Comparison of ENCODE assay signal across 22 mouse cellular contexts in genomic region chr6:126594365-126594764, GRCm38 (mm10). TPM values are rescaled to one million over a fixed set of nuclear protein-coding genes. Genes with fewer than 3 reads are reported as not detected.
DNase-seq lines count a peak whose midpoint lies in the region; ATAC-seq and TF ChIP-seq lines count a peak whose summit lies in the region.
"Had no signal": no experiment of that assay in that cellular context is flagged by ENCODE, and none has a peak within 500 bp of the region (broad histone marks: within the 10 kb centered on the region; RNA-seq: fewer than 3 reads in every experiment).

No protein-coding gene starts in this region.

- H3K27ac ChIP-seq in embryonic facial prominence, embryonic 14.5 days (replicated peaks; ENCODE audit: low read depth, low read length) = no peak overlapping the region
- H3K27ac ChIP-seq in embryonic facial prominence, embryonic 10.5 days (replicated peaks) = no peak overlapping the region
- H3K27ac ChIP-seq in hindbrain, postnatal 0 days = no peak overlapping the region
- no peak overlapping the region for H3K27ac ChIP-seq in hindbrain, embryonic 10.5 days
- H3K27ac ChIP-seq: embryonic facial prominence, embryonic 12.5 days; heart, embryonic 13.5 days; hindbrain, embryonic 15.5 days; kidney, embryonic 15.5 days; limb, embryonic 12.5 days; liver, embryonic 13.5 days had no signal

- peak; percentile 5 for DNase-seq in embryonic facial prominence, embryonic 14.5 days (ENCODE audit: low spot score)
- no peak for DNase-seq in embryonic facial prominence, embryonic 10.5 days (ENCODE audit: low spot score)
- peak; percentile 51 for DNase-seq in hindbrain, postnatal 0 days (ENCODE audit: low spot score)
- no peak for DNase-seq in hindbrain, embryonic 10.5 days (ENCODE audit: low spot score)
- peak; percentile 60 to 79 for DNase-seq in right cerebral cortex, postnatal 10 days (ENCODE audit: low spot score in 2 of 2)
- DNase-seq in right cerebral cortex, postnatal 4 days = no peak
- DNase-seq in gonadal fat pad, adult 2 months (ENCODE audit: low read depth) = peak; percentile 13
- no peak for DNase-seq in adrenal gland, adult 2 months
- DNase-seq: B cell, adult 2 months; heart, adult 11 months; kidney, postnatal 4 days; liver, embryonic 13.5 days; lung, embryonic 14.5 days; lung, postnatal 4 days; spleen, adult 18-20 months; thymus, postnatal 25 days had no signal

- no peaks in the 10 kb centered on the region for H3K36me3 ChIP-seq in embryonic facial prominence, embryonic 14.5 days (ENCODE audit: control insufficient read depth, insufficient read depth, low read length)
- H3K36me3 ChIP-seq in embryonic facial prominence, embryonic 10.5 days (replicated peaks) = no peaks in the 10 kb centered on the region
- H3K36me3 ChIP-seq in hindbrain, postnatal 0 days (ENCODE audit: insufficient read depth, low read length) = no peaks in the 10 kb centered on the region
- H3K36me3 ChIP-seq in hindbrain, embryonic 10.5 days = no peaks in the 10 kb centered on the region
- H3K36me3 ChIP-seq: embryonic facial prominence, embryonic 12.5 days; heart, embryonic 13.5 days; hindbrain, embryonic 15.5 days; kidney, embryonic 15.5 days; limb, embryonic 12.5 days; liver, embryonic 13.5 days had no signal

- no peak for TF ChIP-seq CTCF in hindbrain, postnatal 0 days (IDR thresholded peaks at IDR 0.05; ENCODE audit: low read depth)

- no peaks in the 10 kb centered on the region for H3K4me1 ChIP-seq in embryonic facial prominence, embryonic 14.5 days (ENCODE audit: control insufficient read depth, insufficient read depth, low read length)
- peaks cover 6% of the 10 kb centered on the region for H3K4me1 ChIP-seq in embryonic facial prominence, embryonic 10.5 days
- H3K4me1 ChIP-seq in hindbrain, postnatal 0 days (ENCODE audit: insufficient read depth, low read length) = 0 out of 2 replicates have a peak, but pooled peaks cover 5% of the 10 kb centered on the region
- peaks cover 6% of the 10 kb centered on the region; the same call in 1 of the 2 replicates for H3K4me1 ChIP-seq in hindbrain, embryonic 10.5 days (replicated peaks)
- H3K4me1 ChIP-seq: heart, embryonic 13.5 days; kidney, embryonic 15.5 days; limb, embryonic 12.5 days; liver, embryonic 13.5 days had no signal

- no peak overlapping the region for H3K4me3 ChIP-seq in embryonic facial prominence, embryonic 14.5 days (ENCODE audit: low read depth, low read length)
- no peak overlapping the region for H3K4me3 ChIP-seq in embryonic facial prominence, embryonic 10.5 days
- no peak overlapping the region for H3K4me3 ChIP-seq in hindbrain, postnatal 0 days (ENCODE audit: low read length)
- no peak overlapping the region for H3K4me3 ChIP-seq in hindbrain, embryonic 10.5 days
- H3K4me3 ChIP-seq: embryonic facial prominence, embryonic 12.5 days; heart, embryonic 13.5 days; hindbrain, embryonic 15.5 days; kidney, embryonic 15.5 days; limb, embryonic 12.5 days; liver, embryonic 13.5 days had no signal

- H3K27me3 ChIP-seq in embryonic facial prominence, embryonic 14.5 days (replicated peaks; ENCODE audit: control insufficient read depth, insufficient read depth, low read length) = no peaks in the 10 kb centered on the region
- H3K27me3 ChIP-seq in embryonic facial prominence, embryonic 10.5 days (replicated peaks; ENCODE audit: low read depth, poor library complexity, severe bottlenecking) = no peaks in the 10 kb centered on the region
- H3K27me3 ChIP-seq in hindbrain, postnatal 0 days (ENCODE audit: insufficient read depth, low read length) = no peaks in the 10 kb centered on the region
- H3K27me3 ChIP-seq in hindbrain, embryonic 10.5 days (ENCODE audit: insufficient read depth, poor library complexity, severe bottlenecking) = 0 out of 2 replicates have a peak, but pooled peaks cover 9% of the 10 kb centered on the region
- H3K27me3 ChIP-seq: embryonic facial prominence, embryonic 12.5 days; hindbrain, embryonic 15.5 days; kidney, embryonic 15.5 days; limb, embryonic 12.5 days; liver, embryonic 13.5 days had no signal

- 71% methylated on average over 8 of the region's 8 CpGs for WGBS in embryonic facial prominence, embryonic 14.5 days
- 83% methylated on average over 8 of the region's 8 CpGs for WGBS in embryonic facial prominence, embryonic 10.5 days
- 54% methylated on average over 8 of the region's 8 CpGs for WGBS in hindbrain, postnatal 0 days
- 83% methylated on average over 8 of the region's 8 CpGs for WGBS in hindbrain, embryonic 10.5 days

- no peak overlapping the region for H3K4me2 ChIP-seq in embryonic facial prominence, embryonic 14.5 days (ENCODE audit: low read depth, low read length)
- H3K4me2 ChIP-seq in hindbrain, postnatal 0 days (ENCODE audit: low read depth, low read length) = no peak overlapping the region
- H3K4me2 ChIP-seq: embryonic facial prominence, embryonic 12.5 days; heart, embryonic 13.5 days; hindbrain, embryonic 15.5 days; kidney, embryonic 15.5 days; limb, embryonic 12.5 days; liver, embryonic 13.5 days; lung, embryonic 14.5 days had no signal

- no peak for ATAC-seq in embryonic facial prominence, embryonic 14.5 days (ENCODE audit: low read depth)
- 0 out of 2 replicates have a peak, but pooled peaks have one; percentile 22 for ATAC-seq in hindbrain, postnatal 0 days
- ATAC-seq: intestine, postnatal 0 days had no signal

- no peaks in the 10 kb centered on the region for H3K9me3 ChIP-seq in embryonic facial prominence, embryonic 14.5 days (ENCODE audit: control insufficient read depth, low read length)
- no peaks in the 10 kb centered on the region for H3K9me3 ChIP-seq in embryonic facial prominence, embryonic 10.5 days
- no peaks in the 10 kb centered on the region for H3K9me3 ChIP-seq in hindbrain, postnatal 0 days (ENCODE audit: low read length)
- no peaks in the 10 kb centered on the region for H3K9me3 ChIP-seq in hindbrain, embryonic 10.5 days
- H3K9me3 ChIP-seq: embryonic facial prominence, embryonic 12.5 days; heart, embryonic 13.5 days; hindbrain, embryonic 15.5 days; kidney, embryonic 15.5 days; liver, embryonic 13.5 days had no signal

- no peak overlapping the region for H3K9ac ChIP-seq in embryonic facial prominence, embryonic 14.5 days (ENCODE audit: low read depth, low read length)
- no peak overlapping the region for H3K9ac ChIP-seq in hindbrain, postnatal 0 days (replicated peaks; ENCODE audit: low read length)
- H3K9ac ChIP-seq: embryonic facial prominence, embryonic 12.5 days; heart, embryonic 13.5 days; hindbrain, embryonic 15.5 days; kidney, embryonic 15.5 days; limb, embryonic 12.5 days; liver, embryonic 13.5 days; lung, embryonic 14.5 days had no signal

RNA-seq across cellular contexts. Expression of gene Kcna1, which starts 51.8 kb away (rescaled TPM):
- 1.8 and 2.8 TPM in 2 replicates for polyA plus RNA-seq in embryonic facial prominence, embryonic 14.5 days (2014; fragmentation: Nextera tagmentation; extraction: Ambion mirVana)
- 0.47 and 0.82 TPM in 2 replicates for polyA plus RNA-seq in embryonic facial prominence, embryonic 10.5 days (2016; fragmentation: Nextera tagmentation; extraction: Ambion mirVana)
- 8.9 and 9.4 TPM in 2 replicates for total RNA-seq in hindbrain, postnatal 0 days (2014; rRNA removed)
- polyA plus RNA-seq in hindbrain, postnatal 0 days (2015; fragmentation: Nextera tagmentation; extraction: Ambion mirVana) = 7.2 and 7.9 TPM in 2 replicates
- polyA plus RNA-seq in hindbrain, embryonic 10.5 days (2016; fragmentation: Nextera tagmentation; extraction: Ambion mirVana) = 0.64 and 0.83 TPM in 2 replicates
- 2.9 and 6.6 TPM in 2 replicates for polyA plus RNA-seq in gonadal fat pad, adult 2 months (2012; rRNA removed)
- 1 to 10 TPM; 1.2 to 1.9 TPM for total RNA-seq in adrenal gland, adult 2 months (2021)
- 0.71 and 0.79 TPM in 2 replicates for polyA plus RNA-seq in adrenal gland, adult 2 months (2012; rRNA removed)

RNA-seq across cellular contexts. Expression of gene Kcna5, which starts 59.2 kb away (rescaled TPM):
- polyA plus RNA-seq in embryonic facial prominence, embryonic 14.5 days (2014; fragmentation: Nextera tagmentation; extraction: Ambion mirVana) = 6.8 and 7.7 TPM in 2 replicates
- 3.6 and 4.0 TPM in 2 replicates for polyA plus RNA-seq in embryonic facial prominence, embryonic 10.5 days (2016; fragmentation: Nextera tagmentation; extraction: Ambion mirVana)
- total RNA-seq in hindbrain, postnatal 0 days (2014; rRNA removed) = 4.8 and 7.3 TPM in 2 replicates
- polyA plus RNA-seq in hindbrain, postnatal 0 days (2015; fragmentation: Nextera tagmentation; extraction: Ambion mirVana) = 3.4 and 3.6 TPM in 2 replicates
- 2.9 and 3.7 TPM in 2 replicates for polyA plus RNA-seq in hindbrain, embryonic 10.5 days (2016; fragmentation: Nextera tagmentation; extraction: Ambion mirVana)
- polyA plus RNA-seq in gonadal fat pad, adult 2 months (2012; rRNA removed) = 9.4 and 10.7 TPM in 2 replicates
- total RNA-seq in adrenal gland, adult 2 months (2021) = 1 to 10 TPM; 2.9 to 3.0 TPM
- polyA plus RNA-seq in adrenal gland, adult 2 months (2012; rRNA removed) = 3.5 and 3.8 TPM in 2 replicates

Comparison
In these comparisons a context has a peak if more than half of its experiments do, and no peak if none do; other contexts are left out.
1. DNase-seq: peak in embryonic facial prominence, embryonic 14.5 days (single experiment), hindbrain, postnatal 0 days (single experiment), right cerebral cortex, postnatal 10 days (2 of 2) and gonadal fat pad, adult 2 months (single experiment); none in embryonic facial prominence, embryonic 10.5 days (single experiment), hindbrain, embryonic 10.5 days (single experiment), right cerebral cortex, postnatal 4 days (single experiment) and adrenal gland, adult 2 months (single experiment).